Mouse (Mus musculus) gastrocnemius, postnatal 25 days (tissue): ENCODE data around the gene Rassf3. TPM values are rescaled to one million over a fixed set of nuclear protein-coding genes. Genes with fewer than 3 reads are reported as not detected.

Experiments
- DNase-seq: peaks from one replicate; pipeline ENCODE4 v3.0.0; 2022
- total RNA-seq, 2 experiments: library from RNA; stranded (reverse); gene quantifications; 1 replicate in 1 of 2; 2 replicates in 1 of 2; pipeline ENCODE4 v1.2.3; 2021

Rassf3 gene
- total RNA-seq, 2 experiments from 2014 or later: 48.5 to 51.3 TPM

DNA sequence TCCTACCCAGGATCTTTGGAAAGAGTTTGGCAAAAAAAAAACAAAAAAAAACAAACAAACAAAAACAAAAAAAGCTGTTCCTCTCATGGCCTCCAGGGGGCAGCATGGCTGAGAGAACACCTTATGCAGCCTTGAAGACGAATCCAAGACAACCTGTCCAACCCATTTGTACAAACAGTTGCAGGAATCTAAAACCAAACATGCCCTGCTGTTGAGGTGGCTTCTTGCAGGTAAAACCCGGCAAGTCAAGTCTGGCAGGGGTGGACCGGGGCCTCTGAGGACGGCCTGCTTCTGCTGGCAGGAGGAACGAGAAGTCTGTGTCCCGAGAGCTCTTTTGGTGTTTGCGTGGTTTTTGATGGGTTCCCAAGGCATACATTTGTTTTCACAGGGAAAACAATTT lies 66.4 kb downstream of the Rassf3 start:
- DNase-seq: no peak

- no peak for DNase-seq
These were observed 72.2 kb downstream of the Rassf3 start for GRCm38 (mm10) chr10:121403946-121404345.

- no peak for DNase-seq
These were observed 73.0 kb downstream of the Rassf3 start for GRCm38 (mm10) chr10:121403104-121403503.

DNA sequence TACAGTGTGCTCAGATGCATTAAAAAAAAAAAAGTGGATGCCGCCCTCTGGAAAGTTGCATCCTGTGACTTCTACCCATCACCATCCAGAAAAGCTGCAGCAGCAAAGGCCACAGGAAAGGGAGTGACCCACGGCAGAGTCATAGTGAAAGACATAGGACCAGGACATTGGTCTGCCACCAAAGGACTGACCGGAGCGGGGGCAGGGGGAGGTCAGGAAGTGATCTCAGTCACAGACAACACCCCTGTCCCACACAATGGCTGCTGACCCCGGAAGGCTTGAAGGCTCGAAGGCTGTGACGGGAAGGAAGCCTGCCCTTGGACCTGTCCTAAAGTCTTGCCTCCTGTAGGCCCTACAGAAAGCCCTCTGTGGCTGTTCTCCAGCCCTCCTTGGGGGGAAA lies 75.1 kb downstream of the Rassf3 start:
- no peak for DNase-seq

GRCm38 (mm10) chr10:121398599-121398998 lies 77.5 kb downstream of the Rassf3 start:
- no peak for DNase-seq

DNA sequence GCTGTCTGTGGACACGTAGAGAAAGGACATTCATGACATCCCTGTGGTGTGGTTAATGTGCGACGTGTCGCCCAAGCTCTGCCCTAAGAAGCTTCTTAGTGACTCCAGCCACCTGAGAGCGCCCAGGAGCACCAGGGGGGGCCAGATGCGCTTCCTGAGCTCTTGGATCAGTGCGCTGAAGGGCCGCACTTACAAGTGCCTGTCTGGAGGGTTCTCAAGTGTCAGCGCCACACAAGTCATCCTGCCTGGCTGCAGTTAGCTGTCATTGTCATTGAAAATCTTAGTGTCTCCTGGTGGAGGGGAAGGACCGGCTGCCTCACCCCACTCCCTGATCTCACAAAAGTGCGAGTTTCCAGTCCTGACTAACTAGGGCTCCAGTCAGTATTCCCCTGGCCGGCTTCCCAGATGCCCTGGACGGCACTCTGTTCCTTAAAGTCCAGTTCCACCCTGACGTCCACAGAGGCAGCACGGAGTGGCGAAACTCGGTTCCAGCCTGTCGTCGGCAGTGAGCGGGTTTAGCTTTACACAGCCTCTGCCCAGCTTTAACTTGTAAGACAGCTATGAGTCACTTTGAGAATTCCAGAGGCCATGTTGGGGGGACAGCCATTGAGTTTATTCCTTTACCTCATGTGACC lies 80.5 kb downstream of the Rassf3 start:
- no peak for DNase-seq

DNA sequence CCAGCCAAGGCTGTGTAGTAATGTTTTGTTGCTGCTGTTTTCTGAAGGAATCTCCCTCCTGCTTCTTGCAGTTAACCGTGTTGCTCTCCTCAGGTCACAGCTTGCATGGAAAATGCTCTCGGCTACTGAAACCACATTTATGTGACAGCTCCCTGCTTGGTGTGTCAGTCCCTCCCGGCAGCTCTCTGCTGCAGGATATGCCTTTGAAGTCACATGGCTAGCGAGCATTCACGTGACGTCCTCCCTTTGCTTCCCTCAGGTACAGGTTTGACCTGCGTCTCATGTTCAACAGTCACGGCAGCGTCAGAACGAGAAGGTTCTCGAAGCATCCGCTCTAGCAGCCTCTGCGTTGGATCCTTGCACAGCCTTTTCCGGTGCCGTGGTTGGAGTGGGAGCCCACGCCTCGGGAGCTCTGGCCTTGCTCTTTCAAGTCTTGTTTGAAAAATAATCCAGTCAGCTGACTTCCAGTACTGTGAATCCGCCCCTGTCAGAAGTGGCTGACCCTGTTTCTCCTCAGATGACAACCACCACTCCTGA lies 81.3 kb downstream of the Rassf3 start:
- no peak for DNase-seq

DNA sequence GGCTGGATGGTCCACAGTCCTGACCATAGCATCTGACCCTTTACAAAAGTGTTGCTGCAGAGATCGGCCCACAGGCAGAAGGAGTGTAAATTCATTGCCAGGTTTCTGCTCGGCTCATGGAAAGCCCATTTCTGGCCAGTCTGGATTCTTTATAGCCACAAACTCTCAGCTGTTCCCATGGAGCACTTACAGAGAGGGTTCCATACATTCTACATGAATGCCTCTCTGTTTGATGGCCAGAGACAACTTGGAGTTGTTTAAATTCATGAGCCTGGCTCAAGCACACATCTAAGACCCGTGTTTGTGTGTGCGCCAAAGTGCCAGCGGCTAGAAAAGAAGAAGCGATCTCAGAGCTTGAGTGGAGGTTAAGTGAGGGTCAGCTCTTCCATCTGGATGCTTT lies 81.9 kb downstream of the Rassf3 start:
- no peak for DNase-seq

- DNase-seq: no peak
These were observed 84.2 kb downstream of the Rassf3 start for GRCm38 (mm10) chr10:121391901-121392300.

GRCm38 (mm10) chr10:121390602-121391001 lies 85.5 kb downstream of the Rassf3 start:
- no peak for DNase-seq

DNA sequence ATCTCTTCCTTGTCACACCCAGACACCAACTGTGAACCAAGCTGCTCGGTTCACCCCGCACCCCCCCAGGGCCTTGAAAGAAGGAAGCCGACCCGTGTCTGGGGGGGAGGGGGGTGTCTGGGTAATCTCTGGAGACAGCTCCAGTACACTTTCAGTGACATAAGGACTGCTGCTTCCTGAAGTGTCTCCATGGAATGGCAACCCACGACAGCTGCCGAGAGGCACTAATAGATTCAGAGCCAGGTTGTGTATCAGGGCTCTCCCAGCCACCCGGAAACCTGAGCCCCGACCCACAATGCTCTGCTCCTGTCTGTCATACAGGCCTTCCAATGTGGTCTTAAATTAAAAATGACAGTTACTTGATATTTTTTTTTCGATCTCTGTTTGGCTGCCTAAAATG lies 89.8 kb downstream of the Rassf3 start:
- DNase-seq: peak; percentile 58

- no peak for DNase-seq
These were observed 90.5 kb downstream of the Rassf3 start for GRCm38 (mm10) chr10:121385695-121386094.

DNA sequence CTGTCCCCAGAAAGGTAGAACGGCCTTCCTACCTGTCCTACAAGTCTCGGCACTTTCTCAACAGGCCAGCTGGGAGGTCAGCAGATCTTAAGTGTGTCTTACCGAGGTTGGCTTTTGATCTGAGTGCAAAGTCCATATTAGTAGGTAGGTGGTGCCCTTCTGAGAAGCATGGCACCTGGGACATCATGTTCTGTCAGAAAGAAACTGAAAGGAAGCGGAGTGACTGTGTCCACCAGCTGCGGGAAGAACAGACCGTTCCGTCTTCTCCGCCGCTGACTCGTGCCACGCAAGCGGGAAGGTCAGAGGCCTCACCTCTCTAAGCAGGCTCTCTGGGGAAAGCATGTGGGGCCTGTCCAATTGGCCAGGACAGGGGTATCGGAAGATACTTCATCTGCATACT lies 91.4 kb downstream of the Rassf3 start:
- no peak for DNase-seq

GRCm38 (mm10) chr10:121381280-121381679 lies 94.9 kb downstream of the Rassf3 start:
- DNase-seq: no peak

DNA sequence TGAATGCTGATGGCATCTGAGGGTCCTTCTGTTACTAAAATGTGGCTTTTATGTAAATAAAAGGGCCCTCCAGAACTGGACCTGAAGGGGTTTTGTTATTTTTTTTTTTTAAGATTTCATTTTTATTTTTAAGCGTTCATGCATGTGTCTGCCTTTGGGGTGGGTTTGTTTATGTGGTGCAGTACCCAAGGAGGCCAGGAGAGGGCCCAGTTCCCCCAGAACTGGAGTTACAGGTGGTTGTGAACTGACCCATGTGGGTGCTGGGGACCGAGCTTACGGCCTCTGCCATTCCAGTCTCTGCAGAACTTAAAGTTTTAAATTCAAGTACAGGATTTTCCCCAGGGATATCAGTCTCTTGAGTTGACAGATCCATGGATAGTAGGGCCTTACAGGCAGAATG lies 96.8 kb downstream of the Rassf3 start:
- no peak for DNase-seq

GRCm38 (mm10) chr10:121376530-121377271 lies 99.4 kb downstream of the Rassf3 start:
- no peak for DNase-seq

- no peak for DNase-seq
These were observed 100.3 kb downstream of the Rassf3 start for GRCm38 (mm10) chr10:121375649-121376493.

DNA sequence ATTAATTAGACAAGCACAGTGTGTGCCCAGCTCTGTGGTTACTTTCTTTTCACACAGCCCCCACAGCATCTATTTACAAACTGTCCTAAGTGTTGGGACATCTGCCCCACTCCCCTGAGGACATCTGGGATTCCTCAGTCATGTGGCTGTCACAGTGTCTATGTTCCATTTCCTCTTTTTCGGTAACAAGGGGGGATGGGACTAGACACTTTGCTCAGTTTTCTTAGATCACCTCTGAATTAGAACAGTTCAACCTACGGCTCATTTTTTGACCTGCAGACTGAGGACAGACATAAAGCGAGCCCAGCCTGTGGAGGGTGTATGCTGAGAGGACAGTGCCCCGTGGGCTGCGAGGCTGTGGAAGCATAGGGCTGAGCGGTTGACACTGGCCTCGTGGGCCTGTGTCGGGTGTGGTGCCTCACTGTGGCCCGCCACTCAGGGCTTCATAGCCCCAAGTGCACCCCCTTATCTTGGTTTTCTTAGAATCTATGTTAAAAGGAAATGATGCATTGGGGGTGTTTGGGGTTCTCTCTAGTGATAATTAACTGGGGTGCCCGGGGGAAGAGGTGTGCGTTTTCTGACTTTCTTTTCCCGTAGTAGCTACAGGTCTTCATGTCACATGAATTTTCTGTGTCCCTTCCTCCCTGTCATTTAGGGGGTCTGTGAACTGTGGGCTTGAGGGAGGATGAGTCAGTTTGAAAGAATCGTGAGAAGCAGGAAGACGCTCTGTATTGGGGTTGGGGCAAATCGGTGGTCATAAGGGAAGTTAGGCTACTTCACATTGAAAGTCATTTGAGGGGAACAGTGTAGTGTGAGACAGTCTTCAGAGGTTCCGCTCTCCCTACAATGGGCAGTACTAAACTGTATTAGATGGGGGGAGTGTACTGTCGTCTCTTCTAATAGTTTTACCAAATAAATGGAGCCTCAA lies 101.2 kb downstream of the Rassf3 start:
- DNase-seq: no peak

GRCm38 (mm10) chr10:121374013-121374412 lies 102.1 kb downstream of the Rassf3 start:
- no peak for DNase-seq

- DNase-seq: no peak
These were observed 105.4 kb downstream of the Rassf3 start for GRCm38 (mm10) chr10:121370777-121371176.

DNA sequence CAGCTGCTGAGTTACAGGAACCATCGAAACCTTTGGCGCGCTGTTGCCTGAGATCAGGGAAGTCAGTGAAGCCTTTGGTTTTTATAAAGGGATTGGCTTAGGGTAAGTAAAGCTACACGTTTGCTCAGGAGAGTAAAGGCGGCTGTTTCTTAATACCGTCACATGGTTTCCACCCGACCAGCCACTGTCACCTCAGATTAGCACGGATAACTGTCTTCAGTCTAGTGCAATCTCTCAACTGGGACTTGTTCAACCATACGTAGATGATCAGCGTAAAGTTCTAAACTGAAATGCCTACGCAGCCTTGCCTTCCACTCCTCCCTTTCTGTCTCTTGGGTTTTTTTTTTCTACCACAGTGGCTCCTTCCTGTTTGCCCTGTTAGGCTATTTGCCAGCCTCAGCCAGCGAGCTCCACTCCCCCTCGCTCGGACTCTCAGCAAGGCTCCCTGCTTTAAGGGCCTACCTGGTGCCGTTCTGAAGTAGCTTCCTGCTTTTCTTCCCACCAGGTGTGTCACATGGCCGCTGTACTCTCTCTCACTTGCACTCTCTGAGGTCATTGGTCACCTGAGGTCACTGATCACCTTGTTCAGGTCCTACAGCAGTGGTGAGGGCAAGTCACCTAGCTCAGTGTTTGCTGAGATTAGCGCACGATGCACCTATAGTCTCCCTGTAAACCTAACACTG lies 107.2 kb downstream of the Rassf3 start:
- DNase-seq: no peak
